Mouse (Mus musculus): ENCODE measurements around the gene Acsl3. TPM values are rescaled to one million over a fixed set of nuclear protein-coding genes. Genes with fewer than 3 reads are reported as not detected.

The Acsl3 gene
- total RNA-seq, 2 experiments from 2014 or later = 24.6 to 25.0 TPM

DNA sequence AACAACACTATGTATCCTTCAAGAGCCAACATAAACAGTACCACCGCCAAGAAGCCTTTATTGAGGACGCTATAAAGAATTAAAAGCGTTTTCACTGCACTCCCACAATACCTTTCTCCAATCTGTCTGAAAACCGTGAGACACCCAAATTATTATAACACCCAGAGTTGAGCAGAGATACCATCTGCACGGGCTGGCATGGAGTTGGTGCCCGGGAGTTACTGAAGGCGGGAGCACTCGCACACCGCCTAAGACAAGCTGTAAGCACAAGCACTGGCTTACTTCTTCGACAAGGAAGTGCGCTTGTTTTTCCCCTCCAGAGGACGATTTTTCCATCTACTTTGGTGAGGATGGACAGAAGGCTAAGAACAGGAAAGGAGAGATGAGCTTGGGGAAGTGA is 84.6 kb downstream of the Acsl3 start:
- DNase-seq = no peak

DNA sequence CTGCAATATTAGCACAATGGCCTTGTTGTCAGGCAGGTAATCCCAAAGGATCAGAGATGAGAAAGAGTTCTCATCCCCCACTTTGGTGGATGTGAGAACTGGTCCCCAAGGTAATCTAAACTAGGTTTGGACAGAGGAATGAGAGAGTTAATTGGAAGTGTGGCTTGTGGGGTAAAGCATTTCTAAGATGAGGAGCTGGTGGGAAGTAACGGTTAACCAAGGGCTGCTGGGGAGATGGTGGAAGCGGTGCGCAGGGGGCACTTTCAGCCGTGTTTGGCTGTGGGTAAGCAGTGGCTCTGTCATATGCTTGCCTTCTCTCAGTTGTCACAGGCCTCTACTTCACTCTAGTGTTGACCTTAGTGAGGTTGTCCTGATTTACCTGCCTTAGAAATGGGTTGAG is 85.7 kb downstream of the Acsl3 start:
- no peak for DNase-seq

DNA sequence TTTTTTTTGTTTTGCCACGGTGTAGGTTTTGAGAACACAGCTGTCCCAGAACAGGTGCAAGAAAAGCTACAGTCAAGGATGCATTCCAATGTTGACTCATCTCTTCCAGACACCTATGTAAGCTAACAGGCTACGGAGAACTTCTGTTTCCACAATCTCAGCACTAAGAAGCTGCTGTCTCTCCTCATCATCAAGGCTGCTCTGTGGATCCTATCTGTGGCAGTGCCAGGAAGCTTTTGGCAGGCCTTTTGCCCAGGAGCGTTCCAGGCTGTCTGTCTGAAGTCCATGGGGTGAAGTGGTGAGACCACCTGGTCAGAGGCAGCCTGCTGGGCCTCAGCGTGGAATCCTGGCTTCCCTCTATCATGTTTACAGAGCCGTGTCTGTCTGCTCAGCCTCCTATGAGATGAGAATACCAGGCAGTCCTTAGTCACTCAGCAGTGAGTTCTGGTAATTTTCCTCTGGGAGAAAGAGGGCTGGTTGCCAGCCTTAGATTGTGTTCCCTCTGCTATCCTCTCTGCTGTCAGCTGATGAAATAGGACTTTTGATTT is 87.7 kb downstream of the Acsl3 start:
- peak; percentile 68 to 79 for DNase-seq

Other genes with a start within 250 kb of the Acsl3 start
- gene Farsb, start 168.9 kb upstream of the Acsl3 start, total RNA-seq (2021) = 10 to 100 TPM; 71.0 to 77.3 TPM
- gene Mogat1, start 146.8 kb upstream of the Acsl3 start, total RNA-seq (2021) = 1 to 10 TPM; 2.1 to 3.1 TPM
- gene BC035947, start 145.7 kb upstream of the Acsl3 start, total RNA-seq (2021) = under 1 TPM in 1 of 2 experiments, not detected in 1; 0.17 TPM
- 1 to 10 TPM; 4.1 TPM for gene Utp14b, start 213 bp downstream of the Acsl3 start, total RNA-seq (2021)
- gene Kcne4, start 158.9 kb downstream of the Acsl3 start, total RNA-seq (2021) = 1 to 10 TPM; 7.0 to 8.1 TPM

Measured in adrenal gland, postnatal 36 days (tissue).